Mouse (Mus musculus) natural killer cell, adult 2 months (primary cell): Measurements from ENCODE around the gene Mbnl2.
A peak's percentile ranks its signal among the peaks of the same experiment; 100 is the strongest.

Source experiments
- DNase-seq, 2 experiments: peaks; one replicate each; pipeline ENCODE4 v3.0.0; 2022; ENCODE audit warnings: low spot score in 2 of 2

Gene Mbnl2

GRCm38 (mm10) chr14:120355742-120356440 lies 80.4 kb downstream of the Mbnl2 start:
- no peak for DNase-seq

GRCm38 (mm10) chr14:120357321-120358070 lies 82.0 kb downstream of the Mbnl2 start:
- DNase-seq: no peak

GRCm38 (mm10) chr14:120359608-120360007 lies 84.1 kb downstream of the Mbnl2 start:
- DNase-seq: peak in 1 of 2 experiments; percentile 13

GRCm38 (mm10) chr14:120361121-120361520 lies 85.7 kb downstream of the Mbnl2 start:
- no peak for DNase-seq

- DNase-seq: no peak
These were observed 87.0 kb downstream of the Mbnl2 start for GRCm38 (mm10) chr14:120362409-120362992.

- no peak for DNase-seq
These were observed 87.8 kb downstream of the Mbnl2 start for GRCm38 (mm10) chr14:120363090-120363818.

- DNase-seq: no peak
These were observed 89.6 kb downstream of the Mbnl2 start for GRCm38 (mm10) chr14:120365088-120365487.

GRCm38 (mm10) chr14:120366962-120367361 lies 91.5 kb downstream of the Mbnl2 start:
- no peak for DNase-seq

- no peak for DNase-seq
These were observed 92.1 kb downstream of the Mbnl2 start for GRCm38 (mm10) chr14:120367589-120367988.

- DNase-seq: no peak
These were observed 93.0 kb downstream of the Mbnl2 start for GRCm38 (mm10) chr14:120368456-120368855.

GRCm38 (mm10) chr14:120368914-120369391 lies 93.5 kb downstream of the Mbnl2 start:
- DNase-seq: no peak

- DNase-seq: no peak
These were observed 94.6 kb downstream of the Mbnl2 start for GRCm38 (mm10) chr14:120370044-120370443.

- DNase-seq: no peak
These were observed 95.2 kb downstream of the Mbnl2 start for GRCm38 (mm10) chr14:120370631-120371030.

- no peak for DNase-seq
These were observed 95.7 kb downstream of the Mbnl2 start for GRCm38 (mm10) chr14:120371174-120371573.

- no peak for DNase-seq
These were observed 97.9 kb downstream of the Mbnl2 start for GRCm38 (mm10) chr14:120373026-120374024.

- DNase-seq: no peak
These were observed 99.3 kb downstream of the Mbnl2 start for GRCm38 (mm10) chr14:120374786-120375185.

GRCm38 (mm10) chr14:120377192-120377591 lies 101.7 kb downstream of the Mbnl2 start:
- no peak for DNase-seq

GRCm38 (mm10) chr14:120378002-120378401 lies 102.5 kb downstream of the Mbnl2 start:
- DNase-seq: no peak

GRCm38 (mm10) chr14:120379716-120380115 lies 104.2 kb downstream of the Mbnl2 start:
- DNase-seq: no peak

- DNase-seq: no peak
These were observed 106.1 kb downstream of the Mbnl2 start for GRCm38 (mm10) chr14:120381378-120382134.
